Mouse (Mus musculus): ENCODE results near the gene Tpm1. TPM values are rescaled to one million over a fixed set of nuclear protein-coding genes. Genes with fewer than 3 reads are reported as not detected.

Gene Tpm1
- polyA plus RNA-seq, 1 experiment from 2014 or later: 320 TPM

- H3K36me3 ChIP-seq (ENCODE audit: control insufficient read depth, insufficient read depth, low read length): no peaks in the 10 kb centered on the region
- DNase-seq (ENCODE audit: low spot score): peak; percentile 44
- no peak overlapping the region for H3K27ac ChIP-seq (ENCODE audit: low read depth, low read length)
- H3K9me3 ChIP-seq (ENCODE audit: control insufficient read depth, low read length): no peaks in the 10 kb centered on the region
- no peak overlapping the region for H3K9ac ChIP-seq (ENCODE audit: low read length)
- no peak overlapping the region for H3K4me2 ChIP-seq (ENCODE audit: low read depth, low read length, severe bottlenecking)
- no peaks in the 10 kb centered on the region for H3K27me3 ChIP-seq (ENCODE audit: control insufficient read depth, insufficient read depth, low read length)
- 29% methylated on average over 8 of the region's 8 CpGs for WGBS
- ATAC-seq (replicated peaks; ENCODE audit: low FRiP score): no peak
- H3K4me3 ChIP-seq (ENCODE audit: low read depth, low read length): no peak overlapping the region
- peaks cover 2% of the 10 kb centered on the region; the same call in 1 of the 2 replicates for H3K4me1 ChIP-seq (replicated peaks; ENCODE audit: control insufficient read depth, insufficient read depth, low read length)
Measured at GRCm38 (mm10) chr9:67077658-67078319, 28.6 kb upstream of the Tpm1 start.

GRCm38 (mm10) chr9:67077266-67077657, 28.1 kb upstream of the Tpm1 start:
- Histone ChIP-seq H3K27me3 (ENCODE audit: control insufficient read depth, insufficient read depth, low read length) (no peaks in the 10 kb centered on the region), H3K4me1 (replicated peaks; ENCODE audit: control insufficient read depth, insufficient read depth, low read length) (peaks cover 2% of the 10 kb centered on the region; the same call in 1 of the 2 replicates), H3K9me3 (ENCODE audit: control insufficient read depth, low read length) (no peaks in the 10 kb centered on the region), H3K36me3 (ENCODE audit: control insufficient read depth, insufficient read depth, low read length) (no peaks in the 10 kb centered on the region), H3K9ac (ENCODE audit: low read length) (no peak overlapping the region), H3K4me2 (ENCODE audit: low read depth, low read length, severe bottlenecking) (no peak overlapping the region), H3K27ac (ENCODE audit: low read depth, low read length) (no peak overlapping the region), H3K4me3 (ENCODE audit: low read depth, low read length) (no peak overlapping the region)
- 68% methylated on average over 7 of the region's 7 CpGs for WGBS
- DNase-seq (ENCODE audit: low spot score) (no peak), ATAC-seq (replicated peaks; ENCODE audit: low FRiP score) (no peak)

DNA sequence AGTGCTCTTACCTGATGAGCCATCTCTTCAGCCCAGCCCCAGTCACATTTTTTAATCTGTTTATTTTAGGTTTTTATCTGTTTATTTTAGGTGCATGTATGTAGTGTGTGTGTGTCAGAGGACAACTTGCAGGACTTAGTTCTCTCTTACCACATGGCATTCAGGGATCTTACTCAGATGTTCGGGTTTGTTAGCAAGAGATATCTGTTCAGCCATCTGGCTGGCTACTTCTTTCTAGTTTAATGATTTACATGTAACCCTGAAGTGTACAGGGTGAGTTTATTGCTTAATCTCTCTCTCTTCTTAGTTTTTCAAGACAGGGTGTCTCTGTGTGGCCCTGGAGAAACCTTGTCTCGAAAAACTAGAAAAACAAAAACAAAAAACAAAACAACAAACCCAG, 23.0 kb upstream of the Tpm1 start:
- H3K4me1 ChIP-seq (replicated peaks; ENCODE audit: control insufficient read depth, insufficient read depth, low read length): no peaks in the 10 kb centered on the region
- DNase-seq (ENCODE audit: low spot score) (no peak), ATAC-seq (replicated peaks; ENCODE audit: low FRiP score) (no peak)
- no peak overlapping the region for H3K27ac ChIP-seq (ENCODE audit: low read depth, low read length)
- no peaks in the 10 kb centered on the region for H3K27me3 ChIP-seq (ENCODE audit: control insufficient read depth, insufficient read depth, low read length)
- no peak overlapping the region for H3K4me2 ChIP-seq (ENCODE audit: low read depth, low read length, severe bottlenecking)
- no peak overlapping the region for H3K4me3 ChIP-seq (ENCODE audit: low read depth, low read length)
- no peaks in the 10 kb centered on the region for H3K36me3 ChIP-seq (ENCODE audit: control insufficient read depth, insufficient read depth, low read length)
- no peaks in the 10 kb centered on the region for H3K9me3 ChIP-seq (ENCODE audit: control insufficient read depth, low read length)
- H3K9ac ChIP-seq (ENCODE audit: low read length): no peak overlapping the region
- WGBS: 70% methylated on average over 2 of the region's 2 CpGs

- Histone ChIP-seq H3K27me3 (ENCODE audit: control insufficient read depth, insufficient read depth, low read length) (no peaks in the 10 kb centered on the region), H3K4me1 (replicated peaks; ENCODE audit: control insufficient read depth, insufficient read depth, low read length) (no peaks in the 10 kb centered on the region), H3K27ac (ENCODE audit: low read depth, low read length) (no peak overlapping the region), H3K9ac (ENCODE audit: low read length) (no peak overlapping the region), H3K4me2 (ENCODE audit: low read depth, low read length, severe bottlenecking) (no peak overlapping the region), H3K36me3 (ENCODE audit: control insufficient read depth, insufficient read depth, low read length) (no peaks in the 10 kb centered on the region), H3K4me3 (ENCODE audit: low read depth, low read length) (no peak overlapping the region), H3K9me3 (ENCODE audit: control insufficient read depth, low read length) (no peaks in the 10 kb centered on the region)
- DNase-seq (ENCODE audit: low spot score) (no peak), ATAC-seq (replicated peaks; ENCODE audit: low FRiP score) (no peak)
- WGBS: 44% methylated on average over 7 of the region's 7 CpGs
Measured at GRCm38 (mm10) chr9:67071596-67071995, 22.4 kb upstream of the Tpm1 start.

- DNase-seq (ENCODE audit: low spot score): no peak
- Histone ChIP-seq H3K27me3 (ENCODE audit: control insufficient read depth, insufficient read depth, low read length) (no peaks in the 10 kb centered on the region), H3K27ac (ENCODE audit: low read depth, low read length) (no peak overlapping the region)
Measured at GRCm38 (mm10) chr9:67071103-67071502, 21.9 kb upstream of the Tpm1 start.

GRCm38 (mm10) chr9:67066616-67067015, 17.4 kb upstream of the Tpm1 start:
- H3K9me3 ChIP-seq (ENCODE audit: control insufficient read depth, low read length): no peaks in the 10 kb centered on the region
- H3K4me3 ChIP-seq (ENCODE audit: low read depth, low read length): no peak overlapping the region
- no peak overlapping the region for H3K9ac ChIP-seq (ENCODE audit: low read length)
- H3K36me3 ChIP-seq (ENCODE audit: control insufficient read depth, insufficient read depth, low read length): no peaks in the 10 kb centered on the region
- WGBS: 95% methylated on average over 6 of the region's 6 CpGs
- ATAC-seq (replicated peaks; ENCODE audit: low FRiP score) (no peak), DNase-seq (ENCODE audit: low spot score) (no peak)
- no peak overlapping the region for H3K27ac ChIP-seq (ENCODE audit: low read depth, low read length)
- H3K4me1 ChIP-seq (replicated peaks; ENCODE audit: control insufficient read depth, insufficient read depth, low read length): no peaks in the 10 kb centered on the region
- H3K27me3 ChIP-seq (ENCODE audit: control insufficient read depth, insufficient read depth, low read length): no peaks in the 10 kb centered on the region
- H3K4me2 ChIP-seq (ENCODE audit: low read depth, low read length, severe bottlenecking): no peak overlapping the region

More at GRCm38 (mm10) chr9:67071103-67071502, 21.9 kb upstream of the Tpm1 start:
- no peak overlapping the region for H3K4me3 ChIP-seq (ENCODE audit: low read depth, low read length)
- H3K9me3 ChIP-seq (ENCODE audit: control insufficient read depth, low read length): no peaks in the 10 kb centered on the region
- H3K36me3 ChIP-seq (ENCODE audit: control insufficient read depth, insufficient read depth, low read length): no peaks in the 10 kb centered on the region
- 25% methylated on average over 6 of the region's 6 CpGs for WGBS
- no peak overlapping the region for H3K4me2 ChIP-seq (ENCODE audit: low read depth, low read length, severe bottlenecking)
- ATAC-seq (replicated peaks; ENCODE audit: low FRiP score): no peak
- H3K9ac ChIP-seq (ENCODE audit: low read length): no peak overlapping the region
- no peaks in the 10 kb centered on the region for H3K4me1 ChIP-seq (replicated peaks; ENCODE audit: control insufficient read depth, insufficient read depth, low read length)

- Histone ChIP-seq H3K36me3 (ENCODE audit: control insufficient read depth, insufficient read depth, low read length) (no peaks in the 10 kb centered on the region), H3K4me2 (ENCODE audit: low read depth, low read length, severe bottlenecking) (no peak overlapping the region), H3K27ac (ENCODE audit: low read depth, low read length) (no peak overlapping the region), H3K4me3 (ENCODE audit: low read depth, low read length) (no peak overlapping the region), H3K27me3 (ENCODE audit: control insufficient read depth, insufficient read depth, low read length) (no peaks in the 10 kb centered on the region), H3K4me1 (replicated peaks; ENCODE audit: control insufficient read depth, insufficient read depth, low read length) (no peaks in the 10 kb centered on the region), H3K9ac (ENCODE audit: low read length) (no peak overlapping the region), H3K9me3 (ENCODE audit: control insufficient read depth, low read length) (no peaks in the 10 kb centered on the region)
- 90% methylated on average over 12 of the region's 12 CpGs for WGBS
- ATAC-seq (replicated peaks; ENCODE audit: low FRiP score) (no peak), DNase-seq (ENCODE audit: low spot score) (no peak)
Measured at GRCm38 (mm10) chr9:67059714-67060113, 10.5 kb upstream of the Tpm1 start.

DNA sequence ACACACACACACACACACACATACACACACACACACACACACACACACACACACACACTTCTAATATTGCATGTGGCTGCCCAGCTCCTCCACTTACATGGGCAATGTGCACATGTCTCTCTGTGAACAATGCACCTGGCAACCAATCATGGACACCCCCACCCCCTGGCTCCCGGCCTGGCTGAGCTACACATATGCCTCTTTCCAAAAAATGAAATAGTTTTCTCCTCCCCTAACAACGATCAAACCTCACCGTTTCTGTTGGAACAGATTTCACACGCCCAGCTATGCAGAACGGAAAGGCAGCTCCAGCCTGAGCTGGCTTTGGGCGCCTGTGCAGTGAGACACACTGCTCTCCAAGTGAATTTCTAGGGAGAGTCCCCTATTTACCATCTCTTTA, 9.2 kb upstream of the Tpm1 start:
- no peaks in the 10 kb centered on the region for H3K36me3 ChIP-seq (ENCODE audit: control insufficient read depth, insufficient read depth, low read length)
- no peaks in the 10 kb centered on the region for H3K9me3 ChIP-seq (ENCODE audit: control insufficient read depth, low read length)
- DNase-seq (ENCODE audit: low spot score) (no peak), ATAC-seq (replicated peaks; ENCODE audit: low FRiP score) (no peak)
- WGBS: 83% methylated on average over 6 of the region's 6 CpGs
- H3K27me3 ChIP-seq (ENCODE audit: control insufficient read depth, insufficient read depth, low read length): no peaks in the 10 kb centered on the region
- H3K4me1 ChIP-seq (replicated peaks; ENCODE audit: control insufficient read depth, insufficient read depth, low read length): no peaks in the 10 kb centered on the region
- H3K4me2 ChIP-seq (ENCODE audit: low read depth, low read length, severe bottlenecking): no peak overlapping the region
- H3K27ac ChIP-seq (ENCODE audit: low read depth, low read length): no peak overlapping the region
- H3K9ac ChIP-seq (ENCODE audit: low read length): no peak overlapping the region
- H3K4me3 ChIP-seq (ENCODE audit: low read depth, low read length): no peak overlapping the region

GRCm38 (mm10) chr9:67050736-67051337, 1.6 kb upstream of the Tpm1 start:
- H3K27ac ChIP-seq (ENCODE audit: low read depth, low read length): no peak overlapping the region
- H3K4me1 ChIP-seq (replicated peaks; ENCODE audit: control insufficient read depth, insufficient read depth, low read length): peaks cover 21% of the 10 kb centered on the region
- 79% methylated on average over 6 of the region's 6 CpGs for WGBS
- H3K9ac ChIP-seq (ENCODE audit: low read length): no peak overlapping the region
- no peak overlapping the region for H3K4me3 ChIP-seq (ENCODE audit: low read depth, low read length)
- ATAC-seq (replicated peaks; ENCODE audit: low FRiP score) (no peak), DNase-seq (ENCODE audit: low spot score) (no peak)
- no peaks in the 10 kb centered on the region for H3K36me3 ChIP-seq (ENCODE audit: control insufficient read depth, insufficient read depth, low read length)
- no peaks in the 10 kb centered on the region for H3K9me3 ChIP-seq (ENCODE audit: control insufficient read depth, low read length)
- peaks cover 28% of the 10 kb centered on the region for H3K27me3 ChIP-seq (ENCODE audit: control insufficient read depth, insufficient read depth, low read length)
- no peak overlapping the region for H3K4me2 ChIP-seq (ENCODE audit: low read depth, low read length, severe bottlenecking)
